Mouse (Mus musculus): ENCODE measurements around the gene Pisd. TPM values are rescaled to one million over a fixed set of nuclear protein-coding genes. Genes with fewer than 3 reads are reported as not detected.

Pisd gene
- polyA plus RNA-seq, 1 experiment from 2014 or later: 95.9 TPM

Other genes with a start within 250 kb of the Pisd start
- gene Yes1, start 174.5 kb downstream of the Pisd start, polyA plus RNA-seq (2015; fragmentation: Nextera tagmentation; extraction: Ambion mirVana): 35.2 and 36.7 TPM in 2 replicates
- gene Gm20671, start 41.5 kb upstream of the Pisd start, polyA plus RNA-seq (2015; fragmentation: Nextera tagmentation; extraction: Ambion mirVana): not detected in 2 replicates
- gene Prr14l, start 68.6 kb upstream of the Pisd start, polyA plus RNA-seq (2015; fragmentation: Nextera tagmentation; extraction: Ambion mirVana): 12.5 and 13.8 TPM in 2 replicates
- gene Depdc5, start 78.1 kb upstream of the Pisd start, polyA plus RNA-seq (2015; fragmentation: Nextera tagmentation; extraction: Ambion mirVana): 23.3 and 25.7 TPM in 2 replicates
- 369 and 385 TPM in 2 replicates for gene Ywhah, start 233.2 kb upstream of the Pisd start, polyA plus RNA-seq (2015; fragmentation: Nextera tagmentation; extraction: Ambion mirVana)